Mouse (Mus musculus) midbrain, embryonic 13.5 days (tissue): ENCODE results near the gene Nuak2. TPM values are rescaled to one million over a fixed set of nuclear protein-coding genes. Genes with fewer than 3 reads are reported as not detected.

Experiments used
- ATAC-seq: fragments of 200-750 bp; cut with Nextera tagmentation; 2 replicates; pipeline ENCODE4 v1.8.0; 2017; ENCODE audit warnings: mild to moderate bottlenecking, moderate TSS enrichment, moderate library complexity
- H3K27ac ChIP-seq: fragments of 300-500 bp; sonication (generic); 2 replicates; pipeline ENCODE4 v1.5.1; 2015; ENCODE audit warnings: inconsistent platforms, mild to moderate bottlenecking, moderate library complexity
- H3K27me3 ChIP-seq: fragments of 300-500 bp; sonication (generic); 2 replicates; pipeline ENCODE4 v1.6.1; 2015; ENCODE audit warnings: mild to moderate bottlenecking, inconsistent platforms
- H3K36me3 ChIP-seq: fragments of 300-500 bp; sonication (generic); 2 replicates; pipeline ENCODE4 v1.6.1; 2015; ENCODE audit warnings: mild to moderate bottlenecking, inconsistent platforms
- H3K4me1 ChIP-seq: fragments of 300-500 bp; sonication (generic); replicated peaks from 2 replicates; pipeline ENCODE4 v1.6.1; 2015; ENCODE audit warnings: inconsistent platforms
- H3K4me2 ChIP-seq: fragments of 300-500 bp; sonication (generic); replicated peaks from 2 replicates; pipeline ENCODE4 v1.6.1; 2015; ENCODE audit warnings: moderate library complexity, mild to moderate bottlenecking, inconsistent platforms
- H3K4me3 ChIP-seq: fragments of 300-500 bp; sonication (generic); replicated peaks from 2 replicates; pipeline ENCODE4 v1.5.1; 2015; ENCODE audit warnings: mild to moderate bottlenecking, inconsistent platforms
- H3K9ac ChIP-seq: fragments of 300-500 bp; sonication (generic); replicated peaks from 2 replicates; pipeline ENCODE4 v1.6.1; 2015; ENCODE audit warnings: mild to moderate bottlenecking, inconsistent platforms
- H3K9me3 ChIP-seq: fragments of 300-500 bp; sonication (generic); 2 replicates; pipeline ENCODE4 v1.6.1; 2016; ENCODE audit warnings: mild to moderate bottlenecking, inconsistent platforms
- WGBS: fragments of 180-500 bp; shearing (Covaris S2); methylation state at CpG from one replicate; pipeline ENCODE4 v1.1.7; 2015; 5-methylcytosine and 5-hydroxymethylcytosine counted together
- polyA plus RNA-seq: library from polyadenylated mRNA; unstranded; fragments of >200 nt; fragmentation: Nextera tagmentation; extraction: Ambion mirVana; gene quantifications from 2 replicates; pipeline ENCODE4 v1.2.1, GENCODE M21; 2015

Nuak2 gene
- polyA plus RNA-seq, 1 experiment from 2014 or later = 56.3 TPM

GRCm38 (mm10) chr1:132317413-132317812 is 1.5 kb downstream of the Nuak2 start:
- 11% methylated on average over 4 of the region's 4 CpGs for WGBS
- H3K4me3 ChIP-seq = peak overlapping the region; percentile 90
- H3K27ac ChIP-seq = peak overlapping the region; percentile 98
- H3K4me2 ChIP-seq = peak overlapping the region; percentile 78
- peaks cover 66% of the 10 kb centered on the region for H3K4me1 ChIP-seq
- ATAC-seq = 0 out of 2 replicates have a peak, but pooled peaks have one; percentile 0
- no peaks in the 10 kb centered on the region for H3K9me3 ChIP-seq
- H3K27me3 ChIP-seq = peaks cover 6% of the 10 kb centered on the region; the same call in 1 of the 2 replicates
- H3K36me3 ChIP-seq = no peaks in the 10 kb centered on the region
- peak overlapping the region; percentile 94 for H3K9ac ChIP-seq

DNA sequence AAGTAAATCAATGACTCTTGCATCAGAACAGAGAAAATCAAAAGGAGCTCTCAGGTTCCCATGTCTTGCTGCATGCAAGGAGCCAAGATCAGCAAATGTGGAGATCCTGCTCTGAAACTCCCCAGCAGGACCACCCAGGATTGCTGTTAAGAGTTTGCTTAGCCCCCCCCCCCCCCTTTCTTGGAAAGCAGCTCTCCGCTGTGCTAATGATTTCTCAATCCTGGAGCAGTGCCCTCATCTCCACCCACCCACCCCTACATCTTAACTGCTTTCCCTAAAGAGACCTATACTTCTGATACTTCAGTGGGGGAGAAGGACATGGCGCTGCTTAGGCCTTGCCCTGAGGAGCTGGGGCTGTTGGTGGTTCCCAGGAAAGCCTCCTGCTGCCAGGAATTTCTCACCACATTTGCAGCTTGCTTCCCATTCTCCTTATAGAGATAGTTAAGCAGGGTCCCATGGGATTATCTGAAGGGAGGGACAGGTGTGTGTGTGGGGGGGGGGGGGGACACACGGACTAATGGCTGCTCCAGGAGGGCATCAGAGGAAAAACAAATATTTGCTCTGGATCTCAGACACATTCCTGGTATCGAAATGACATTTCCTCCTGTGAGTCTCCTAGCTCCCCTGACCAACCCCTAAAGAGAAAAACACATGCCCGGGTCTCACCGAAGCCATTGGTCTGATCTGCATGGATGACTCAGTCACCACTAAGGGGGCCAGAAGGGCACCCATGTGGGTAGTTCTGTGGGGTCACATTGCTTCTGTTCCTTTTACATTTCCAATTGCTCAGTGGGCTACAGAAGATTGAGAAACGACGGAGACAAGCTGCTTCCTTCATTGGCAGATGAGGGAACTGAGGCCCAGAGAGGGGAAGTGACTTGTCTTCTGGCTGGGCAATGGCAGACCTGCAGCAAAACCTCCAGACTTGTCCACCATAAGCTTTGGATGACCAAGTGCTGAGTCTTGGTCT is 2.3 kb downstream of the Nuak2 start:
- Histone ChIP-seq H3K27me3 (peaks cover 6% of the 10 kb centered on the region; the same call in 1 of the 2 replicates), H3K4me1 (peaks cover 74% of the 10 kb centered on the region), H3K9me3 (no peaks in the 10 kb centered on the region), H3K4me3 (peak overlapping the region; percentile 90), H3K27ac (peak overlapping the region; percentile 98), H3K4me2 (peak overlapping the region; percentile 78), H3K36me3 (no peaks in the 10 kb centered on the region), H3K9ac (peak overlapping the region; percentile 94)
- no peak for ATAC-seq
- 7% methylated on average over 7 of the region's 8 CpGs for WGBS

- Histone ChIP-seq H3K4me2 (peak overlapping the region; percentile 78), H3K36me3 (no peaks in the 10 kb centered on the region), H3K4me1 (peaks cover 85% of the 10 kb centered on the region), H3K4me3 (peak overlapping the region; percentile 90), H3K9me3 (no peaks in the 10 kb centered on the region), H3K9ac (peak overlapping the region; percentile 94), H3K27me3 (peaks cover 5% of the 10 kb centered on the region; the same call in 1 of the 2 replicates), H3K27ac (peak overlapping the region; percentile 98)
- 24% methylated on average over 5 of the region's 5 CpGs for WGBS
- peak; percentile 0; the same call in 1 of the 2 replicates for ATAC-seq
Measured at GRCm38 (mm10) chr1:132319242-132319641, 3.3 kb downstream of the Nuak2 start.

DNA sequence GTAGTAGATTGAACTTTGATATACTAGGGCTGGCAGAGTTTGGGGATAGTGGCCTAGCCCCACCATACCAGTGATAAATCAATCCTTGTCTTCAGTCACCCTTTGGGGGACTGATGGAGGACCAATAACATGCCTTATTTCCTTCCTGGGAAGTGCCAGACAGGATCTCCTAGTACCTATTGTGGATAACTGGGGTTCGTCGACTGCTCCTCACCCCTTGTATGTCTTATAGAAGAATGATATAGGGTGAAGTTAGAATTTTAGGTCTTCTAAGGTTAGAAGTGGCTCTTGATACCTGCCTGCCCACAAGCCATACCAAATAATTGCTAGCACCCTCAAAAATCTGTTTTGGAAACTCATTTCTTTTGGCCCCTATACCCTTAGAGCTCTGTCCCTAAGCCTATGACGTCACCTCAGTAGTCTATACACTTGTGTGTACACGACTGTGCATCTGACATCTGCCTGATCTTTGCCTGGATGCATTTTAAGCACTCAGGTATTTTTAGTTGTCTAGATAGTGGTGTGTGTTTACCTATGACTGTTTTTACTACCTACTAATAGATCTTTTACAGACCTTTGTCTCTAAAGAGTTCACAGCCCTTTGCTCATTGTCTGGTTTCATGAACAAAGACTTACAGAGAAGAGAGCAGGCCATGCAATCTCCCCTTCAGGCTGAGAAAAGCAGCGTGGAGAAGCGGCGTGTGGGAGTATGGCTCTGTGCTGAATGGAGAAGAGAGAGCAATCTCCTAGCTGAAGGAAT is 6.1 kb downstream of the Nuak2 start:
- Histone ChIP-seq H3K4me1 (peaks cover 99% of the 10 kb centered on the region), H3K4me2 (peak overlapping the region; percentile 78), H3K27ac (peak overlapping the region; percentile 98), H3K9me3 (no peaks in the 10 kb centered on the region), H3K4me3 (0 out of 2 replicates have a peak overlapping the region, but pooled peaks have one; percentile 0), H3K9ac (peak overlapping the region; percentile 52), H3K36me3 (peaks cover 14% of the 10 kb centered on the region), H3K27me3 (no peaks in the 10 kb centered on the region)
- ATAC-seq = no peak
- WGBS = 23% methylated on average over 7 of the region's 7 CpGs

DNA sequence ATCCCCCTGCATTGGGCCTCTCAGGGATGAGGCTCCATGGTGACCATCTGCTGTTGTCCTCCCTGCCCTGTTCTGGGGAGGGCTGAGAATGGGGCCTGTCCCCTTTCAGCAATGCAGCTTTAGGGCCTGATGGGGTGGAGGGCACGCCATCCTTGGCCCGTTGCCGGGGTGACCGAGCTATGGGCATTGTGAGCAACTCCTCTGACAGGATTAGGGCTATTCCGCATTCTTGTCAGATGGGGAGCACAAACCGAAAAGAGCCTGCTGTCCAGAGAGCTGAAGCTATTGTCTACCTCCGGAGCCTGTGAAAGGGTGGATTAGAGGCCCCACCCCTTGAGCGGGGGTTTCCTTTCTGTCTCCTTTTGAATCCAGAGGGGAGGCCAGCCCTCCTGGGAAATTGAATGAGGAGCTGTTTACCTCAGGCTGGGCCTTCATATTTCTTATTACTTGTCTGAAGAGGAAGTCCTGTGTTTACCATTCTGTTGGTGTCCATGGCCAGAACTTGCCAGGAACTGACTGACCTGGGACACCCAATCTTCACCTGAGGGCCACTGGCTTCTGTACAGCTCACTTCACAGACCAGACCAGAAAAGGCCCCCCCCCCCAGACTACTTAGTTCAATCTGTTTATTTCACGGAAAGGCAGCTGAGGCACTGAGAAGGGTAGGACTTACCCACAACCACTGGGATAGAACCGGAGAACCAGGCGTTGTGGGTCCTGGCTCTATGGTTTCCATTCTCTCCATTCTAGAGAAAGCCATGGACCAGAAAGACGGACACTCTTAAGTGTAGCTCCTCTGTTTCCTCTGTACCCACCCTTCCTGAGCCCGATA is 7.0 kb downstream of the Nuak2 start:
- Histone ChIP-seq H3K4me2 (peak overlapping the region; percentile 78), H3K4me3 (peak overlapping the region; percentile 11), H3K27ac (peak overlapping the region; percentile 98), H3K4me1 (peaks cover 99% of the 10 kb centered on the region), H3K9ac (peak overlapping the region; percentile 52), H3K9me3 (no peaks in the 10 kb centered on the region), H3K27me3 (no peaks in the 10 kb centered on the region), H3K36me3 (peaks cover 23% of the 10 kb centered on the region)
- ATAC-seq = peak; percentile 95
- 2% methylated on average over 13 of the region's 13 CpGs for WGBS

- no peak for ATAC-seq
- Histone ChIP-seq H3K9ac (peak overlapping the region; percentile 32; the same call in 1 of the 2 replicates), H3K27ac (peak overlapping the region; percentile 81), H3K4me3 (no peak overlapping the region), H3K4me1 (peaks cover 96% of the 10 kb centered on the region), H3K27me3 (no peaks in the 10 kb centered on the region), H3K36me3 (peaks cover 58% of the 10 kb centered on the region), H3K4me2 (no peak overlapping the region; the same call in 1 of the 2 replicates), H3K9me3 (no peaks in the 10 kb centered on the region)
- WGBS = 48% methylated on average over 9 of the region's 9 CpGs
Measured at GRCm38 (mm10) chr1:132326777-132327176, 10.9 kb downstream of the Nuak2 start.

DNA sequence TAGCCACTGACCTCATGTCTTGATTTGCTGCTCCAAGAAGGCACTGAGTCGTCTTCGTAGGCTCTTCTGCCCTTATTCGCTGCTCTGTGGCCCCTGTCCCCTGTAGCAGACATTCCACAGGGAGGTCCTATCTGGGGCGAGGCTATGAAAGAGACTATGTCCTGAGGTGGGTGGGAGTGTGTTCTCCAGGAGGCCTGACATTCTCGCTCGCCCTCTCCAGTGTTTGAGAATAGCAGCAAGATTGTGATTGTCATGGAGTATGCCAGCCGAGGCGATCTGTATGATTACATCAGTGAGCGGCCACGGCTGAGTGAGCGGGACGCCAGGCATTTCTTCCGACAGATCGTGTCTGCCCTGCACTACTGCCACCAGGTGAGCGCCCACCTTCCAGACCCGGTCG is 11.6 kb downstream of the Nuak2 start:
- no peaks in the 10 kb centered on the region for H3K27me3 ChIP-seq
- H3K4me3 ChIP-seq = no peak overlapping the region
- H3K4me1 ChIP-seq = peaks cover 96% of the 10 kb centered on the region
- no peaks in the 10 kb centered on the region for H3K9me3 ChIP-seq
- 77% methylated on average over 17 of the region's 17 CpGs for WGBS
- no peak overlapping the region for H3K4me2 ChIP-seq
- peaks cover 65% of the 10 kb centered on the region for H3K36me3 ChIP-seq
- H3K27ac ChIP-seq = peak overlapping the region; percentile 81
- H3K9ac ChIP-seq = 0 out of 2 replicates have a peak overlapping the region, but pooled peaks have one; percentile 24
- no peak for ATAC-seq

DNA sequence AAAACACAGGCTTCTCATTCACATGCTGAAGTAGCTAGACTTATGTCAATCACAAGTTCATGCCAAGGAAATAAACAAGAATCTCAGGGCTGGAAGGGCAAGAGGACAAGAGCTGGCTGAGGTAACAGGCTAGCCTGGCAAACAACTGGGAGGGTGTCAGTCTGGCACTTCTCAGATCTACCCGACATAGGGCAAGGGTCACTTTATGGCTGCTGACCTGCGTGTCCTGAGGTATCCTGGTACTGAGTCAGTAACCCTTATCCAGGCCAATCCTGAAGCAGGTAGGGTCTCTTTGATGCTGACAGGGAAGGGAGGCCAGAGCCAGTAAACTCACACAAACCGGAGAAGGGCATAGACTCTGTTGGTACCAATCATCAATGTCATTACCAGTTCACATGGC is 12.6 kb downstream of the Nuak2 start:
- H3K4me2 ChIP-seq = no peak overlapping the region
- H3K9ac ChIP-seq = no peak overlapping the region
- H3K4me1 ChIP-seq = peaks cover 96% of the 10 kb centered on the region
- peaks cover 67% of the 10 kb centered on the region for H3K36me3 ChIP-seq
- 88% methylated on average over 3 of the region's 3 CpGs for WGBS
- H3K4me3 ChIP-seq = no peak overlapping the region
- H3K27me3 ChIP-seq = no peaks in the 10 kb centered on the region
- H3K27ac ChIP-seq = 0 out of 2 replicates have a peak overlapping the region, but pooled peaks have one; percentile 47
- H3K9me3 ChIP-seq = no peaks in the 10 kb centered on the region
- no peak for ATAC-seq

- no peak for ATAC-seq
- WGBS = 88% methylated on average over 7 of the region's 7 CpGs
- Histone ChIP-seq H3K9me3 (no peaks in the 10 kb centered on the region), H3K4me3 (no peak overlapping the region), H3K4me2 (no peak overlapping the region), H3K27me3 (no peaks in the 10 kb centered on the region), H3K27ac (peak overlapping the region; percentile 89), H3K9ac (no peak overlapping the region; the same call in 1 of the 2 replicates), H3K36me3 (peaks cover 66% of the 10 kb centered on the region), H3K4me1 (peaks cover 96% of the 10 kb centered on the region)
Measured at GRCm38 (mm10) chr1:132329656-132330055, 13.7 kb downstream of the Nuak2 start.

GRCm38 (mm10) chr1:132330397-132330796 is 14.5 kb downstream of the Nuak2 start:
- Histone ChIP-seq H3K27ac (peak overlapping the region; percentile 89), H3K9ac (no peak overlapping the region; the same call in 1 of the 2 replicates), H3K36me3 (peaks cover 60% of the 10 kb centered on the region), H3K4me1 (peaks cover 97% of the 10 kb centered on the region), H3K9me3 (no peaks in the 10 kb centered on the region), H3K4me3 (no peak overlapping the region), H3K4me2 (no peak overlapping the region), H3K27me3 (no peaks in the 10 kb centered on the region)
- 46% methylated on average over 15 of the region's 15 CpGs for WGBS
- ATAC-seq = no peak

DNA sequence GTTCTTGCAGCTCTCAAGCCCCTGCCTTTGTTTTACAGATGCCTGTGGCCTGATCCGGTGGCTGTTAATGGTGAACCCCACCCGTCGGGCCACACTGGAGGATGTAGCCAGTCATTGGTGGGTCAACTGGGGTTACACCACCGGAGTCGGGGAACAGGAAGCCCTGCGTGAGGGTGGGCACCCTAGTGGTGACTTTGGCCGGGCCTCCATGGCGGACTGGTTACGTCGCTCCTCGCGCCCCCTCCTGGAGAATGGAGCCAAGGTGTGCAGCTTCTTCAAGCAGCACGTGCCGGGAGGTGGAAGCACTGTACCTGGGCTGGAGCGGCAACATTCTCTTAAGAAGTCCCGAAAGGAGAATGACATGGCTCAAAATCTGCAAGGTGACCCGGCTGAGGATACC is 15.4 kb downstream of the Nuak2 start:
- no peaks in the 10 kb centered on the region for H3K9me3 ChIP-seq
- WGBS = 82% methylated on average over 17 of the region's 17 CpGs
- H3K27ac ChIP-seq = peak overlapping the region; percentile 89
- no peak overlapping the region for H3K4me2 ChIP-seq
- H3K36me3 ChIP-seq = peaks cover 58% of the 10 kb centered on the region
- no peak overlapping the region for H3K4me3 ChIP-seq
- H3K4me1 ChIP-seq = peaks cover 97% of the 10 kb centered on the region
- ATAC-seq = no peak
- no peaks in the 10 kb centered on the region for H3K27me3 ChIP-seq
- no peak overlapping the region for H3K9ac ChIP-seq
